Mouse (Mus musculus): ENCODE results near the gene Wsb1.

Wsb1 gene

GRCm38 (mm10) chr11:79214015-79214418 is 40.5 kb downstream of the Wsb1 start:
- DNase-seq (ENCODE audit: low spot score) = peak; percentile 70

DNA sequence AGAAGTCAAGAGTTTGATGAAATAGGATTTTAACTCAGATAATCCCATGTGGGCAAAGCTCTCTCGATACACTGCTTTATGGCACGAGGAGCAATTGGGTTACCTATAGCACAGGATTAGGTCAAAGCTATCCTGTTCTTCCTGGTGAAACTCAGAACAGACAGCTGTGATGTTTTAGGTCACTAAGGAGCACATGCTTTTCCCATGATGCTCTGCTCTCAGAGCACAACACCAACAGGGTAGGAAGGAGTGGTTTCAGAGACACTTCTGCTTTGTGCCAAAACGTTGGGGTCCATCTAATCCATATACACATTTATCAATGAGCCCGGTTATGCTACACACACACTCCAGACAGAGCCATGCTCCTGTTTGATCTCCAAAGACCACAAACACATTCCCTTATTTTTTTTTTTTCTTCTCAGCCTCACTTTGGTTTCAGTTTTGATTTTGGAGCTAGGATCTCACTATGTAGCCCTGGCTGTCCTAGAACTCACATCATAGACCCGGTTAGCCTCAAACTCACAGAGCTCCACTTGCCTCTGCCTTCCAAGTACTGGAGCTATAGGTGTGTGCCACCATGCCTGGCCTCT is 44.5 kb downstream of the Wsb1 start:
- DNase-seq (ENCODE audit: low spot score) = no peak

DNA sequence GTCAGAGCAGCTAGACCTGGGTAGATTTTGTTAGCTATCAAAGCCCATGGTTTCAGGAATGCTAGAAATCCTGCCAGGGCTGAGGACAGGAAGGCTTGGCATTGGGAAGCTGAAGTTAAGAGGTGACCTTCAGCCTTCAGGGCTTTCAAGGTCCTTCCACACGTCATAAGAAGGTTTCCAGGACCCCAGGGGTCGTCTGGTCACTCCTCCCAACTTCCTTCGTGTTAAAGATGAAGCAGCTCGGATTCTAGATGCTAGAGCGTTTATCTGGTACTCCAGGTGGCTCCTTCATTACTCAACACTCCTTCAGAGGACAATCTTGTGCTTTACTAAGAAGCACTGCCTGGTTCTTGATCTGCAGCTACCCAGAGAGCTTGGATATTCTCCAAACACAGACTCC is 45.4 kb downstream of the Wsb1 start:
- DNase-seq (ENCODE audit: low spot score) = no peak

- no peak for DNase-seq (ENCODE audit: low spot score)
These were observed 46.0 kb downstream of the Wsb1 start for GRCm38 (mm10) chr11:79208462-79208861.

- DNase-seq (ENCODE audit: low spot score) = no peak
These were observed 46.8 kb downstream of the Wsb1 start for GRCm38 (mm10) chr11:79207691-79208090.

DNA sequence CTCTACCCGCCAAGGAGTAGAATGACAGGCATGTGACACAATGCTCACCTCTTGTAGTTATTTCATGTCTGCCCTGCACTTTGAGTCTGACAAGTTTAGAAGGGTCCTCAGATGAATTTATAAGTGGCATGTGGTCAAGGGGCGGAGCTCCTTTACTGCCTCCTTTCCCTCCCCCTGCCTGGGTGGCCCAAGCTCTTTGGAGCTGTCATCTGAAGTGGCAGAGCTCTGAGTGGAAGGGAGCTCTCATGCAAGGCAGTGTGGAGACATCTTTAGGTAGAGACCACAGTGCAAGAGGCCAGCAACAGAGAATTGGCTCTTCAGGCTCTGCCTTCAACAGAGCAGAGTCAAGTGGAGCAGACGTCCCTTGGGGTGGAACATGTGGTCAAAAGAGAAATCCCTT is 50.0 kb downstream of the Wsb1 start:
- DNase-seq (ENCODE audit: low spot score) = no peak

- no peak for DNase-seq (ENCODE audit: low spot score)
These were observed 54.0 kb downstream of the Wsb1 start for GRCm38 (mm10) chr11:79200502-79200901.

DNA sequence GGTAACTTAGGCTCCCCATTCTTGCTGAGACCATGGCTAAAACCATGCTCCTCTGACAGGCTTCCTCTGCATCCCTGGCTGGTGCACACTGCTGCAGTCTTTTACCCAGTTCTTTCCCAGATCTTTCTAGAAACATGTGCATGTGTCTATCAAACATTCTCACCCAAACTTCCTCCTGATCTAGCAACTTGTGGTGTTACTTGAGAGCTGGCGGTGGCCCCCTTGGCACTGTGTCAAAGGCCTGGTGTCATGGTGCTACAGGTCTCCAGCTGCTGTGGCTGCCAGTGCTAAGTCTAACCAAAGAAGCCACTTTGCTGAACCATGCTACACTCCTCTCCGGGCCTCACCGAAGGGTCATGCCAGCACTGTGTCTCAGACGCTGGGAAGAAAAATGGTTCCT is 55.9 kb downstream of the Wsb1 start:
- DNase-seq (ENCODE audit: low spot score) = no peak

DNA sequence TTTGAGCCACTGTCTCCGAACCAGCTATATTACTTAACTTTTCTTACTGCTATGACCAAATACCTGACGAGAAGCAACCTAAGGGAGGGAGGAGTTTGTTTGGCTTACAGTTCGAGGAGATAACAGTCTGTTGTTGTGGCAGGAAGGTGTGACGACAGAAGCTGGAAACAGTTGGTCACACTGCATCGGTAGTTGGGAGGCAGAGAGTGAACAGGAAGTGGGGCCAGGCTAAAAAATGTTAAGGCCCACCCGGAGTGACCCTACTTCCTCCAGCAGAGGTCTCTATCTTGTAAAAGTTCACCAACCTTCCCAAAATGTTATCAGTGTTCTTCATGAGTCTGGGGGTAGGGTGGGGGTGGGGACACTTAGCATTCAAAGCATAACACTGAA is 56.6 kb downstream of the Wsb1 start:
- DNase-seq (ENCODE audit: low spot score) = no peak

GRCm38 (mm10) chr11:79196876-79197845 is 57.3 kb downstream of the Wsb1 start:
- DNase-seq (ENCODE audit: low spot score) = no peak

DNA sequence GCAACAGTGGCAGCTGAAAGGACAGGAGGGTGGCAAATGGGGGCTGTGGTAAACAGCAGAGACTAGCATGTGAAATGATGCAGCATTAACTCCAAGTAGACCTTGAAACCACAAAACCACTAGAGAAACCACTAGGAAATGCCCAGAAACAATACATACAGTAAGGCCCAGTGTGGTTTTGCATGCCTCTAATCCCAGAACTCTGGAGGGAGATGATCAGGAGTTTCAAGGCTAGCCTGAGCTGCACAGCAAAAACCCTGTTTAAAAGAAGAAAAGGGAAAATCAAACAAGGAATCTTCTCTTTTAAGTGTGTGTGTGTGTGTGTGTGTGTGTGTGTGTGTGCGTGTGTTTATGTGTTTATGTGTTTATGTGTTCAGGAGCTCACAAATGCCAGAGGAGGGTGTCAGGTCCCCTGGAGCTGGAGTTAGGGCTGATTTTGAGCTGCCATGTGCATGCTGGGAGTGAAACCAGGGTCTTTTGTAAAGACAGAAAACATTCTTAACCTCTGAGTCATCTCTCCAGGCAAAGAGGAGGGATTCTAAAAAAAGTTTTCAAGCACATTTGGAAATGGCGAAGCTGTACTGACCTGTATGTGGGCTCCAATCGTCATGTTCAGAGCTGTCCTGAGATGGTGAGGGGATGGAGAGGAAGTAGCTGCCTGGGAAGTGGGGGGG is 58.1 kb downstream of the Wsb1 start:
- DNase-seq (ENCODE audit: low spot score) = no peak

GRCm38 (mm10) chr11:79192176-79192575 is 62.3 kb downstream of the Wsb1 start:
- no peak for DNase-seq (ENCODE audit: low spot score)

- DNase-seq (ENCODE audit: low spot score) = no peak
These were observed 63.3 kb downstream of the Wsb1 start for GRCm38 (mm10) chr11:79191214-79191613.

GRCm38 (mm10) chr11:79190257-79190656 is 64.2 kb downstream of the Wsb1 start:
- no peak for DNase-seq (ENCODE audit: low spot score)

Data from left cerebral cortex, adult 11 months (tissue).